Mouse (Mus musculus): ENCODE data around the gene Slc2a13.

Slc2a13 gene

DNA sequence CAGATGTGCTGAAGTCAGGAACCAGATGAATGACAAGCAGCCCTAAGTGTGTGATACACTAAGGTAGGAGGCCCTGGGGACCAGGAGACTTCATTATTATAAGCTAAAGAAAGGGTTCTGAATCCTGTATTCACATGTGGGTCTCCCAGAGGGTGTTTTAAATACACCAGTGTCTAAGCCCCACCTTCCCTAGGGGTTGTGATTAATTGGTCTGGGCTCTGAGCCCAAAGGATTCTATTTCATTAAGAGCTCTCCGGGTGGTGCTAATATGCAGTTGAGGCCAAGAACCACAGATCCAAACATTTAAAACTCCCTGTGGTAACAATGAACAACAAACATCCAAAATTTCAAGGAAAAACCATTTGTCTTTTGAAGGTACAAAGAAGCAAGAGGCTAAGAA lies 70.4 kb downstream of the Slc2a13 start:
- DNase-seq (ENCODE audit: extremely low read depth, insufficient read length, low spot score), result no peak

GRCm38 (mm10) chr15:91502235-91502634 lies 70.8 kb downstream of the Slc2a13 start:
- no peak for DNase-seq (ENCODE audit: extremely low read depth, insufficient read length, low spot score)

DNA sequence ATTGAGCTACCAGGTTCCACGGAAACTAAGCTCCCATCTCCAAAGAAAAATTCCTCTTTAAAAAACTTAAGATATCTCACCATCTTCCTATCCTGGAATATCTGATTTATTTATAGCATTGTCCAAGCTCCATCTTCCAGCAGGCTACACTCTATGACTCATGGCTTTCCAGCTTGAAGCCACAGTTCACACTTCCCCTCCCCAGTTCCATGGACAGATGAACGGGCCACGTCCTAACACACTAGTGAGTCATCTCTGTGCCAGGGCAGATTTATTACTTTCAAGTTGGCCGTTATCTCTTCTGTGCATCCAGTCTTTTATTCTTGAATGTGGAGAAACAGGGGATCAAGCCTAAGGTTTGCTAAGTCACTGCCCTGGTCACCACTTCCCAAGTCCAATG lies 78.0 kb downstream of the Slc2a13 start:
- DNase-seq (ENCODE audit: extremely low read depth, insufficient read length, low spot score), result peak; percentile 16

DNA sequence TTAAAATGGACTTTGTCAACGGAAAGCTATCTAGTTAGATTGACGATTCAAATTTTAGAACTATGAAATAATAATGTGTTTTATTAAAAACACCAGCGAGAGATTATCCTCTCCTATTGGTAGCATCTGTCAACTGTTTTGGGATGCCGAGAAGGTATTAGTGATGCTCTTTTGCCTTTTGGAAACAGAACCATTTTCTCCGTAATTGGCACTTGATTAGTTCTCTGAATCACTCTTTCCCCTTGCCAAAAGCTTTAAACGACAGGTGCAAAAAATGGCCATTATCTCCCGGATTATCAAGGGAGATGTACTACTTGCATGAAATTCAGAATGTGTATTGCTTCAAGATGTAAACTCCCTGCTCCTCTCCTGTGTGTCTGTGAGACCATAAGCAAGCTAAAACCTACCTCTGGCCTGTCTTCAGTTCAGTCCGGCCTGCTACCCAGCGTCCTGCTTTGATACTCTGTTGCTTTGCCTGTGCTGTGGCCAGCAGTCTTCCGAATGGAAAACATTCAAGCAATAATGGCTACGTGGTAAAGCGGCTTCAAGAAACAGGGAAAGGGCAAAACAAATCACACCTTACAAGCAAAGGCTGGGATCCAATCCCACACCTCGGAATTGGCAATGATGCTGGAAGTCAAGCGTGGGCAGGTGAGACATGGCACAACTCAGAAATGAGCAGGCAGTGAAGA lies 93.0 kb downstream of the Slc2a13 start:
- no peak for DNase-seq (ENCODE audit: extremely low read depth, insufficient read length, low spot score)

- DNase-seq (ENCODE audit: extremely low read depth, insufficient read length, low spot score), result peak; percentile 17
These were observed 95.3 kb downstream of the Slc2a13 start for GRCm38 (mm10) chr15:91477766-91478165.

- DNase-seq (ENCODE audit: extremely low read depth, insufficient read length, low spot score), result no peak
These were observed 99.2 kb downstream of the Slc2a13 start for GRCm38 (mm10) chr15:91473690-91474409.

GRCm38 (mm10) chr15:91465331-91465730 lies 107.7 kb downstream of the Slc2a13 start:
- no peak for DNase-seq (ENCODE audit: extremely low read depth, insufficient read length, low spot score)

GRCm38 (mm10) chr15:91463857-91464435 lies 109.1 kb downstream of the Slc2a13 start:
- DNase-seq (ENCODE audit: extremely low read depth, insufficient read length, low spot score), result no peak

DNA sequence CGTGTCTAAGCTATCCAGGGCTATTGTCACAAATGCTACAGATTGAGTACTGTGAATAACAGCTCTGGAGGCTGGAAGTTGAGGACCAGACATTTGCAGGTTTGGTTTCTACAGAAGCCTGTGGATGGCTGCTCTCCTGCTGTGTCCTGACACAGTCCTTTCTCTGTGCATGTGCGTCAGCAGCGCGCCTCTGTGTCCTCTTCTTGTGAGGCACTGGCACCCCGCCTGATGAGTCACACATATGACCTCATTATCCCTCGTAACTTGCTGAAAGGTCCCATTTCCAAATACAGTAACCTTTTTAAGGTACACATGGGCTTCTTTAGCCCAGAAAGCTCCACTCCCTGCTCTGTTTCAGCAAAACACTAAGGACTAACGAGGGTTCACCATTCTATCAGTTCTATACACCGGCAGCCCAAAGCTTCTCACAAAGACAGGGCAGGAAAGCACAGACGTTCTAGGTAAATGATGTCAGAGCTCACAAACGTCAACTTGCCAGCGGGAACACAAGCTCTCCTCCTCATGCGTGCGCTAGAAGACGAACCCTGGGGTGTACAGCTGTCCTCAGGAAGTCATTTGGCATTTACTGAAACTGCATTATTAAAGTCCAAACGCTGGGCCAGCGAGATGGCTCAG lies 109.9 kb downstream of the Slc2a13 start:
- DNase-seq (ENCODE audit: extremely low read depth, insufficient read length, low spot score), result peak; percentile 11

DNA sequence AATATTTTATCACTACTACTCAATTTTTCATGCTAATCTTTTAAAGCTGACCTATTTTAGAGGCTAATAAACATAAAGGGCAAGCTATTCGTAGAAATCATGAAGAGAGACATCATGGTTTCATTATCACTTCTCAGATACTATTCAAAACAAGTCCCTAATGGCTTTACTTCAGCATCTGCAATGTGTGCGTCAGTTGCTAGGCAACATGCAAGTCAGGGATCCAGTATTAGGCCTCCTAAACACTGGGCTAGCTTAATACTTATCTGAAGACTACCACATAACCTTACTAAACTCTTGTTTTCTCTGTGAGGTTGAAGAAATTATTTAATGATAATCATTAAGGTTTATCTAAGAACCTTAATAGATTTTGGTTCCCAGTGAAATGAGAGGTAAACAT lies 111.1 kb downstream of the Slc2a13 start:
- no peak for DNase-seq (ENCODE audit: extremely low read depth, insufficient read length, low spot score)

- no peak for DNase-seq (ENCODE audit: extremely low read depth, insufficient read length, low spot score)
These were observed 115.9 kb downstream of the Slc2a13 start for GRCm38 (mm10) chr15:91457202-91457601.

DNA sequence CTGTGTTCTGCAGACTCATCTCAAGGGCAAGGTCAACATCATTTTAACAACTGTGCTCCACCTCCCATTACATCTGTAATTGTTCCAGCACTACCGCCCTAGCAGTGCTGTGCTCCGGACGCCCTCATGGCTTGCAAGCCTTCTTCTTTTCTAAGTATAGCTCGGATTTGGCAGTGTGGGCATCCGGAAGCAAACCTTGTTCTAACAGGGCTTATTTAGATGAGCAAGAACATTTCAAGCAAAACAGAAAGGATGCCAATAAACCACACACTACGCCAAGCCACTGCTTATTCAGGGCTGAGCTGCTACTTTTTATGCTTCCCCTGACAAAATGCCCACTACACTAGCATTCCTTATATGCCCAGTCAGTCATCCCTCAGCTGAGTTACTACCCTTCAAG lies 127.7 kb downstream of the Slc2a13 start:
- no peak for DNase-seq (ENCODE audit: extremely low read depth, insufficient read length, low spot score)

DNA sequence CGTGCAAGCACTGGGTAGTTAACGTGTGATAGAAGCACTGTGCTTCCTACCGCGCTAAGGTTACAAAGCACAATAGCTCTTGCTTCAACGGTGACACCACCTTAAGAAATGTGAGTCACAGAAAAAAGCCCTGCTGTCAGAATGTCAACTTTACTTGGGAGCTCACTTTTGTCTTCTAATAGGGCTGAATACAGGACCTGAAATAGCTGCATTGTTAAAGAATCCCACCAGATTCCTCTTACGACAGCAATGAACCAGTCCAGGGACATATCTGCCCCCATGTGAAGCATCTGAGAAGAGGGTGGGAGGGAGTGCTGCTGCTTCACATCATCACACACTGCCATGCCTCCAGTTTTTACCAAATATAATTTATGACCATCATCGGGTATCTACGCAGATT lies 129.6 kb downstream of the Slc2a13 start:
- DNase-seq (ENCODE audit: extremely low read depth, insufficient read length, low spot score), result no peak

- no peak for DNase-seq (ENCODE audit: extremely low read depth, insufficient read length, low spot score)
These were observed 133.2 kb downstream of the Slc2a13 start for GRCm38 (mm10) chr15:91439883-91440282.

GRCm38 (mm10) chr15:91425426-91425825 lies 147.6 kb downstream of the Slc2a13 start:
- no peak for DNase-seq (ENCODE audit: extremely low read depth, insufficient read length, low spot score)

DNA sequence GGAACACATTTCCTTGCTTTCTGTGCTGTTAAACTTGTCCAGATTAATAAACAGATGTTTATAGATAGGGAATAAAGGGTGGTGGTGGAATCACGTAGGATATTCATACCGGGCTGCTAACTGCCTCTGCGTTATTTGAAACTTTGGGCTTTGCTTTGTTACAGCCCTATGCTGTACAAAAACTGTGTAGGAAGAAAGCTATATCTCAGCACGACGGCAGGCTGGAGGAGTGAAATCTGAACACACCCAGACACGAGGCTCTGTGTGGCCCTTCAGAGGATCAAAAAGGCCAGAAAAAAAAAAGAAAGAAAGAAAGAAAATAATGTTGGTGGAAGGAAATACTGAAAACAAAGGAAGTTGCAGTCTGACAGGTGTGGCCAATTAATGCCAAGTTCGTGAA lies 166.1 kb downstream of the Slc2a13 start:
- DNase-seq (ENCODE audit: extremely low read depth, insufficient read length, low spot score), result no peak

DNA sequence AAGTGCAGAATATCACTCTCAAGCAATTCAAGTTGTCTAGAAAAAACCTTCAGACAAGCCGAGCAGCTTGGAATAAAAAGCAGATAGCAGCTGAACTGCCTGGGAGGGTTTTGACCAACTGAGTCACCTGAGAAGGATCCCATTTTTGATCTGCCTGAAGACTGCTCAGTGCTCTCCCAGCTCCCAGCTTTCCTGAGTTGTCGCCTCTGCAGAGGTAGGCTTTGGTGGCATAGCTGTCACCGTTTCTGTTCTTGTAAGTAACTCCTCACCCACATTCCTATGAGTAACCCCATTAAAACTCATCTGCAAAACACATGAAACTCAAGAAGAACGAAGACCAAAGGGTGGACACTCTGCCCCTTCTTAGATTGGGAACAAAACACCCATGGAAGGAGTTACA lies 177.9 kb downstream of the Slc2a13 start:
- DNase-seq (ENCODE audit: extremely low read depth, insufficient read length, low spot score), result no peak

- DNase-seq (ENCODE audit: extremely low read depth, insufficient read length, low spot score), result no peak
These were observed 189.4 kb downstream of the Slc2a13 start for GRCm38 (mm10) chr15:91383694-91384093.

DNA sequence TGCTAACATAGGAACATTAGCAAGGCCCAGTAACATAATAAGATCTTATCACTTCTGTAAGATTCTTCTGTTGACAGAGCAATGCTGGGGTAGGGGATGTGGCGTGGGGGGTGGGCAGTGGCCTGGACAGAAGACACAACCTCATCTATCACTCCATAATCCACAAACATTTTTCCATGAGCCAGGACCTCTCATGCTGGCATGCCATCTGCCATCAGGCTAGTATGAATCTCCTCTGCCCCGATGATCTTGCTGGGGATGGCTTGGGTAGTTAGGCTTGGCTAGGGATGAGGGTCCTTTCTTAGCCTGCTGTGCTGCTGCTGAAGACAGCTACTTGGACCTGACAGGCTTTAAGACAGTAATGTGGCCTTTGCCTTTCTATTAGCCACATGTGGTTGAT lies 190.5 kb downstream of the Slc2a13 start:
- DNase-seq (ENCODE audit: extremely low read depth, insufficient read length, low spot score), result no peak

DNA sequence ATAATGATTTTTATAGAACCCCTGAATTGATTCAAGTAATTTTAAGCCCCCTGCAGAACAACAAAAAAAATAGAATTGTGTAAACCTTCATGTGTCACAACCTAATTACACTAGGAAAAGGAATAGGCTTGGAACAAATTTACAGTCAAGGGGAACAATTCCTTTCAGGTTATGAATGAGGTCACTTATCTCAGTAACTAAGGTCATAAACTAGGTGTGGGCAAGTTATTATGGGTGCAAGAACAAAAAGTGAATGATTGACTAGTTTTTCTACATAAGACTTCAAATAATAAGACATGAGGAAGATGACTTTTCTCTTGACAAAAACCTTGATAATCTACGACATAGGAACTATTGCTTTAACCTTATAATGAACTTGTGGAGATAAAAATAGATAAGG lies 191.2 kb downstream of the Slc2a13 start:
- DNase-seq (ENCODE audit: extremely low read depth, insufficient read length, low spot score), result no peak

DNA sequence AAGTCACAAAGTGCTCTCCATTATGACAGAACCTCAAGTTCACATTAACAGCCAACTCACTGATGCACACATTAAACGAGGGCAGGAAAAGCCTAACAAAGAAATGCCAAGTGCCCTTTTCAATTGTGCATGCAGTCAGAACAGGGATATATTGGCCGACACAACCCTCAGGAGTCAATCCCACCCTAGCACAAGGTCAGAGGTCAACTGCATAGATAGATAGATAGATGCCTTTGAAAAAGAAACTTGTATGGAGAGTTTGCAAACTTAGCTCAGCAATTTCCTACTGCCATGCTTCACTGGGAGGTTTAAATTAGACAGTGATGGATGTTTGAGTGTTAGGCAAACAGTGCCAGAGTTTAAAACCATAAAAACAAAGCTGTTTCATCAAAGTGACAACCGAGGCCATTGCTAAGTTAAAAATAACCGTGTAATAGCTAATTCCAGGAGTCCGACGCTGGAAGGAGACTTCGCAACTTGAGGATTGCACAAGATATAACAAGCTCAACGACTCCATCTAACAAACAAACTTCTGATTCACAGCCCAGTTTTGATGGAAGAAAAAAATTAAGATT lies 194.2 kb downstream of the Slc2a13 start:
- DNase-seq (ENCODE audit: extremely low read depth, insufficient read length, low spot score), result no peak
